Mouse (Mus musculus) left cerebral cortex, adult 2 months (tissue): Measurements from ENCODE around the gene Vmn2r69. TPM values are rescaled to one million over a fixed set of nuclear protein-coding genes. Genes with fewer than 3 reads are reported as not detected.

Source experiments
- DNase-seq, 2 experiments: peaks; one replicate each; pipeline ENCODE4 v3.0.0; 2021 to 2022; ENCODE audit warnings: low spot score in 2 of 2, mixed read lengths in 1 of 2; ENCODE audit errors: extremely low spot score in 1 of 2
- H3K27ac ChIP-seq: fragments of 200-600 bp; 2 replicates; pipeline ENCODE4 v1.8.1; 2022
- H3K4me3 ChIP-seq: fragments of 200-600 bp; 2 replicates; pipeline ENCODE4 v1.8.1; 2022
- CTCF ChIP-seq: fragments of 200-600 bp; IDR thresholded peaks from 2 replicates; pipeline ENCODE4 v1.8.1; 2022; ENCODE audit warnings: antibody characterized with exemption, mild to moderate bottlenecking, moderate library complexity
- intact Hi-C: fragments of 180-260 bp; cut with DNase I; formaldehyde crosslinking; loops from one replicate; pipeline ENCODE4 v1.15.1; 2025
- long read RNA-seq, 2 experiments: library from polyadenylated mRNA; stranded (forward); transcript quantifications; one replicate each; pipeline ENCODE4 v2.0.0; 2021; ENCODE audit warnings: borderline mapping rate in 2 of 2
- total RNA-seq, 2 experiments: library from RNA; stranded (reverse); gene quantifications; 2 replicates each; pipeline ENCODE4 v1.2.3; 2021

The Vmn2r69 gene
- not detected for total RNA-seq
- long read RNA-seq, experiment 1 = 0 reads
- long read RNA-seq, experiment 2 = 0 reads

DNA sequence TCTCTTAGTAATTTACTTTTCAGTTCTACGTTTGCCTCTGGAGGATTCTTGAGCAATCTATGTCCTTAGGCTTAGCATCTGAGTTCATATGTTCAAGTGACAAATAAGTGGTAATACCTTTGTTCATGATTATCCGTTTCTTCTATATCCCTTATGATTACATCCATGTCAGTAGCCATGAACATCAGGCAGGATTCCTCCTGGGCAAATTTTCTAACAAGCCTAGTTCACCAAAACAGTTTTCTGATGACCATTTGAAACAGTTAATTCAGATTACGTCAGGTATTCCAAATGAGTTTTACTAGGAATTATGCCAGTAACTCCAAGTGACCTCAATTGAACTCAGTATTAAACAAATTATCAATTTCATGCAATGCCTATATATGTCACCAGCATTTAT lies at the start of gene Vmn2r69:
Gene Vmn2r69, minus strand, starts transcription at position 101 of the 400 bp plus-strand sequence.
- no peak within 1 kb of the TSS for H3K4me3 ChIP-seq
- no peak within 1 kb of the TSS for H3K27ac ChIP-seq
- TF ChIP-seq CTCF = no peak
- intact Hi-C loops = no loop called here
- no peak for DNase-seq

Other genes with a start within 250 kb of the Vmn2r69 start
- not detected for gene Vmn2r68, start 178.1 kb downstream of the Vmn2r69 start, total RNA-seq
- not detected for gene Vmn2r71, start 147.2 kb upstream of the Vmn2r69 start, total RNA-seq
- gene Vmn2r70, start 153.3 kb upstream of the Vmn2r69 start, total RNA-seq = not detected